In genomic region chr8:6321346-6321745, GRCm38 (mm10) we compare ENCODE assay signal across 18 mouse cellular contexts.
DNase-seq lines count a peak whose midpoint lies in the region; ATAC-seq and TF ChIP-seq lines count a peak whose summit lies in the region.
"Had no signal": no experiment of that assay in that cellular context is flagged by ENCODE, and none has a peak within 500 bp of the region (broad histone marks: within the 10 kb centered on the region; RNA-seq: fewer than 3 reads in every experiment).

No protein-coding gene starts in this region.

- intact Hi-C loops in left cerebral cortex, postnatal 4 days (cut with DNase I) = no loop called here
- intact Hi-C loops in left cerebral cortex, postnatal 25 days (cut with DNase I) = no loop called here

- no peaks in the 10 kb centered on the region for H3K9me3 ChIP-seq in forebrain, embryonic 16.5 days (ENCODE audit: control insufficient read depth, low read length)
- no peaks in the 10 kb centered on the region for H3K9me3 ChIP-seq in forebrain, embryonic 11.5 days (ENCODE audit: control insufficient read depth, low read length)
- H3K9me3 ChIP-seq in embryonic facial prominence, embryonic 10.5 days = no peaks in the 10 kb centered on the region
- H3K9me3 ChIP-seq: embryonic facial prominence, embryonic 13.5 days; heart, embryonic 13.5 days; hindbrain, embryonic 13.5 days; intestine, embryonic 15.5 days had no signal

- no peak overlapping the region for H3K9ac ChIP-seq in forebrain, embryonic 16.5 days (replicated peaks; ENCODE audit: low read depth, low read length)
- no peak overlapping the region for H3K9ac ChIP-seq in forebrain, embryonic 11.5 days (ENCODE audit: low read length)
- H3K9ac ChIP-seq: embryonic facial prominence, embryonic 13.5 days; heart, embryonic 13.5 days; hindbrain, embryonic 13.5 days; intestine, embryonic 15.5 days had no signal

- no peaks in the 10 kb centered on the region for H3K79me2 ChIP-seq in myocyte (ENCODE audit: control insufficient read depth, insufficient read depth)

- H3K36me3 ChIP-seq in forebrain, embryonic 16.5 days (ENCODE audit: control insufficient read depth, insufficient read depth) = no peaks in the 10 kb centered on the region
- H3K36me3 ChIP-seq in forebrain, embryonic 11.5 days (ENCODE audit: control insufficient read depth, insufficient read depth, low read length) = no peaks in the 10 kb centered on the region
- no peaks in the 10 kb centered on the region for H3K36me3 ChIP-seq in myocyte (ENCODE audit: control insufficient read depth, insufficient read depth)
- no peaks in the 10 kb centered on the region for H3K36me3 ChIP-seq in embryonic facial prominence, embryonic 10.5 days (replicated peaks)
- H3K36me3 ChIP-seq: embryonic facial prominence, embryonic 13.5 days; heart, embryonic 13.5 days; hindbrain, embryonic 13.5 days; intestine, embryonic 15.5 days had no signal

- WGBS in forebrain, embryonic 16.5 days = 28% methylated on average over 1 of the region's 1 CpGs
- WGBS in forebrain, embryonic 11.5 days = 57% methylated on average over 1 of the region's 1 CpGs
- WGBS in embryonic facial prominence, embryonic 10.5 days = 80% methylated on average over 1 of the region's 1 CpGs

- no peak for TF ChIP-seq POLR2A in myocyte (IDR thresholded peaks at IDR 0.05; ENCODE audit: insufficient read length, low read depth)

- H3K27me3 ChIP-seq in forebrain, embryonic 16.5 days (replicated peaks; ENCODE audit: control insufficient read depth, insufficient read depth, low read length) = no peaks in the 10 kb centered on the region
- no peaks in the 10 kb centered on the region for H3K27me3 ChIP-seq in forebrain, embryonic 11.5 days (ENCODE audit: control insufficient read depth, insufficient read depth, low read length)
- no peaks in the 10 kb centered on the region for H3K27me3 ChIP-seq in myocyte (ENCODE audit: control insufficient read depth, insufficient read depth, insufficient read length)
- no peaks in the 10 kb centered on the region for H3K27me3 ChIP-seq in embryonic facial prominence, embryonic 10.5 days (replicated peaks; ENCODE audit: low read depth, poor library complexity, severe bottlenecking)
- H3K27me3 ChIP-seq: embryonic facial prominence, embryonic 13.5 days; heart, embryonic 13.5 days; hindbrain, embryonic 13.5 days; intestine, embryonic 15.5 days had no signal

- no peak overlapping the region for H3K4me3 ChIP-seq in forebrain, embryonic 16.5 days (replicated peaks; ENCODE audit: low read length)
- no peak overlapping the region for H3K4me3 ChIP-seq in forebrain, embryonic 11.5 days (ENCODE audit: low read depth, low read length)
- H3K4me3 ChIP-seq in myocyte = no peak overlapping the region
- H3K4me3 ChIP-seq in embryonic facial prominence, embryonic 10.5 days = no peak overlapping the region
- H3K4me3 ChIP-seq: embryonic facial prominence, embryonic 13.5 days; gastrocnemius, adult 2 months; heart, embryonic 13.5 days; hindbrain, embryonic 13.5 days; intestine, embryonic 15.5 days had no signal

- no peak for DNase-seq in forebrain, embryonic 11.5 days (ENCODE audit: low spot score)
- peak; percentile 68 for DNase-seq in left cerebral cortex, postnatal 4 days
- no peak for DNase-seq in left cerebral cortex, adult 8-10 months (ENCODE audit: low spot score in 2 of 2)
- DNase-seq in brain, adult 2 months (ENCODE audit: low read depth, low spot score) = peak; percentile 5
- DNase-seq in left cerebral cortex, postnatal 25 days (ENCODE audit: low spot score in 2 of 2) = no peak
- no peak for DNase-seq in embryonic facial prominence, embryonic 10.5 days (ENCODE audit: low spot score)
- DNase-seq: adrenal gland, adult 8-10 months; adrenal gland, postnatal 36 days; cerebellum, adult 18-20 months; gastrocnemius, adult 2 months; gastrocnemius, postnatal 25 days; heart, postnatal 4 days had no signal

- H3K4me2 ChIP-seq in forebrain, embryonic 16.5 days (ENCODE audit: low read length) = no peak overlapping the region
- H3K4me2 ChIP-seq in forebrain, embryonic 11.5 days (ENCODE audit: low read depth, low read length, severe bottlenecking) = no peak overlapping the region
- H3K4me2 ChIP-seq in myocyte (ENCODE audit: low read depth) = no peak overlapping the region
- H3K4me2 ChIP-seq: embryonic facial prominence, embryonic 13.5 days; heart, embryonic 13.5 days; hindbrain, embryonic 13.5 days; intestine, embryonic 15.5 days had no signal

- H3K4me1 ChIP-seq in forebrain, embryonic 16.5 days (replicated peaks; ENCODE audit: control insufficient read depth, insufficient read depth, low read length) = no peaks in the 10 kb centered on the region
- no peaks in the 10 kb centered on the region; the same call in 1 of the 2 replicates for H3K4me1 ChIP-seq in forebrain, embryonic 11.5 days (replicated peaks; ENCODE audit: control insufficient read depth, insufficient read depth, low read length)
- H3K4me1 ChIP-seq in embryonic facial prominence, embryonic 10.5 days = no peaks in the 10 kb centered on the region
- H3K4me1 ChIP-seq: embryonic facial prominence, embryonic 13.5 days; heart, embryonic 13.5 days; hindbrain, embryonic 13.5 days; intestine, embryonic 15.5 days had no signal

- H3ac ChIP-seq in myocyte (ENCODE audit: control insufficient read depth, insufficient read length) = no peak overlapping the region

- no peak overlapping the region for H3K27ac ChIP-seq in forebrain, embryonic 16.5 days (ENCODE audit: low read length)
- H3K27ac ChIP-seq in forebrain, embryonic 11.5 days (ENCODE audit: low read depth, low read length) = no peak overlapping the region
- H3K27ac ChIP-seq in embryonic facial prominence, embryonic 10.5 days (replicated peaks) = no peak overlapping the region
- H3K27ac ChIP-seq: embryonic facial prominence, embryonic 13.5 days; gastrocnemius, adult 2 months; heart, embryonic 13.5 days; hindbrain, embryonic 13.5 days; intestine, embryonic 15.5 days had no signal

- peak; percentile 49; the same call in 1 of the 2 replicates for ATAC-seq in forebrain, embryonic 16.5 days
- ATAC-seq in forebrain, embryonic 11.5 days (replicated peaks; ENCODE audit: low FRiP score) = no peak
- ATAC-seq: intestine, embryonic 15.5 days had no signal

TF ChIP-seq in myocyte, 11 proteins besides CTCF, POLR2A, EP300 and RAD21:
- TF ChIP-seq POLR2AphosphoS2 (IDR thresholded peaks at IDR 0.05; ENCODE audit: insufficient read length, low read depth) (no peak), MYOD1 (IDR thresholded peaks at IDR 0.05; ENCODE audit: control insufficient read depth in 1 of 3, insufficient read length in 2 of 3, low read depth in 2 of 3) (peak; percentile 12 to 29 (median 22)), USF1 (IDR thresholded peaks at IDR 0.05; ENCODE audit: low read depth) (no peak), CEBPB (IDR thresholded peaks at IDR 0.05; ENCODE audit: insufficient read depth, poor library complexity, severe bottlenecking) (no peak)

Comparison
In these comparisons a context has a peak if more than half of its experiments do, and no peak if none do; other contexts are left out.
1. DNase-seq: peak in left cerebral cortex, postnatal 4 days (single experiment) and brain, adult 2 months (single experiment); none in forebrain, embryonic 11.5 days (single experiment), left cerebral cortex, adult 8-10 months (0 of 2), left cerebral cortex, postnatal 25 days (0 of 2) and embryonic facial prominence, embryonic 10.5 days (single experiment).